Mouse (Mus musculus): ENCODE data around the gene Lgi1. TPM values are rescaled to one million over a fixed set of nuclear protein-coding genes. Genes with fewer than 3 reads are reported as not detected.
A peak's percentile ranks its signal among the peaks of the same experiment; 100 is the strongest.

Gene Lgi1
- 0.04 TPM in 1 of 2 replicates, not detected in the other for polyA plus RNA-seq (2012; rRNA removed)

- H3K27ac ChIP-seq (ENCODE audit: control insufficient read depth, insufficient read depth, low read length) = no peak within 1 kb of the TSS
- H3K4me1 ChIP-seq (replicated peaks; ENCODE audit: control insufficient read depth, insufficient read depth, low read length) = no peaks in the 10 kb centered on the region
- 8% methylated on average over 21 of the region's 21 CpGs for WGBS
- H3K27me3 ChIP-seq (ENCODE audit: control insufficient read depth, insufficient read depth, low read length) = peaks cover 5% of the 10 kb centered on the region; the same call in 1 of the 2 replicates
- TF ChIP-seq CTCF (IDR thresholded peaks at IDR 0.05; ENCODE audit: borderline replicate concordance, control insufficient read depth, extremely low read depth, insufficient read depth, low read length, poor library complexity) = no peak
- no peak for TF ChIP-seq POLR2A (IDR thresholded peaks at IDR 0.05; ENCODE audit: control insufficient read depth, extremely low read depth, insufficient read depth, low read length, poor library complexity)
- no peak for DNase-seq
- no peaks in the 10 kb centered on the region for H3K36me3 ChIP-seq (ENCODE audit: control insufficient read depth, insufficient read depth, low read length)
- no peak within 1 kb of the TSS for H3K4me3 ChIP-seq (ENCODE audit: control insufficient read depth, insufficient read depth, low read length)
Observed at GRCm38 (mm10) chr19:38264505-38265500, at the start of gene Lgi1. Gene Lgi1, plus strand, starts transcription at chr19:38264536.

- Histone ChIP-seq H3K27me3 (ENCODE audit: control insufficient read depth, insufficient read depth, low read length) (no peaks in the 10 kb centered on the region), H3K4me1 (replicated peaks; ENCODE audit: control insufficient read depth, insufficient read depth, low read length) (no peaks in the 10 kb centered on the region), H3K27ac (ENCODE audit: control insufficient read depth, insufficient read depth, low read length) (no peak overlapping the region), H3K36me3 (ENCODE audit: control insufficient read depth, insufficient read depth, low read length) (no peaks in the 10 kb centered on the region), H3K4me3 (ENCODE audit: control insufficient read depth, insufficient read depth, low read length) (no peak overlapping the region)
- no peak for DNase-seq
- no peak for TF ChIP-seq POLR2A (IDR thresholded peaks at IDR 0.05; ENCODE audit: control insufficient read depth, extremely low read depth, insufficient read depth, low read length, poor library complexity)
- 98% methylated on average over 3 of the region's 3 CpGs for WGBS
Observed at GRCm38 (mm10) chr19:38217696-38218095, 46.6 kb upstream of the Lgi1 start.

- no peaks in the 10 kb centered on the region for H3K36me3 ChIP-seq (ENCODE audit: control insufficient read depth, insufficient read depth, low read length)
- H3K4me3 ChIP-seq (ENCODE audit: control insufficient read depth, insufficient read depth, low read length) = peak overlapping the region; percentile 86
- DNase-seq = no peak
- TF ChIP-seq POLR2A (IDR thresholded peaks at IDR 0.05; ENCODE audit: control insufficient read depth, extremely low read depth, insufficient read depth, low read length, poor library complexity) (no peak), CTCF (IDR thresholded peaks at IDR 0.05; ENCODE audit: borderline replicate concordance, control insufficient read depth, extremely low read depth, insufficient read depth, low read length, poor library complexity) (no peak)
- 0 out of 2 replicates have a peak, but pooled peaks cover 2% of the 10 kb centered on the region for H3K4me1 ChIP-seq (replicated peaks; ENCODE audit: control insufficient read depth, insufficient read depth, low read length)
- WGBS = 5% methylated on average over 12 of the region's 12 CpGs
- no peaks in the 10 kb centered on the region for H3K27me3 ChIP-seq (ENCODE audit: control insufficient read depth, insufficient read depth, low read length)
- peak overlapping the region; percentile 55; the same call in 1 of the 2 replicates for H3K27ac ChIP-seq (ENCODE audit: control insufficient read depth, insufficient read depth, low read length)
Observed at GRCm38 (mm10) chr19:38223356-38223904, 40.9 kb upstream of the Lgi1 start.

- Histone ChIP-seq H3K4me1 (replicated peaks; ENCODE audit: control insufficient read depth, insufficient read depth, low read length) (0 out of 2 replicates have a peak, but pooled peaks cover 2% of the 10 kb centered on the region), H3K27me3 (ENCODE audit: control insufficient read depth, insufficient read depth, low read length) (no peaks in the 10 kb centered on the region), H3K4me3 (ENCODE audit: control insufficient read depth, insufficient read depth, low read length) (peak within 1 kb of the TSS; percentile 86), H3K36me3 (ENCODE audit: control insufficient read depth, insufficient read depth, low read length) (no peaks in the 10 kb centered on the region), H3K27ac (ENCODE audit: control insufficient read depth, insufficient read depth, low read length) (peak within 1 kb of the TSS; percentile 55)
- peak; percentile 86 for DNase-seq
- under 1% methylated on average over 49 of the region's 49 CpGs for WGBS
- TF ChIP-seq CTCF (IDR thresholded peaks at IDR 0.05; ENCODE audit: borderline replicate concordance, control insufficient read depth, extremely low read depth, insufficient read depth, low read length, poor library complexity) (0 out of 2 replicates have a peak, but pooled peaks have one; percentile 23), POLR2A (IDR thresholded peaks at IDR 0.05; ENCODE audit: control insufficient read depth, extremely low read depth, insufficient read depth, low read length, poor library complexity) (peak; percentile 68; the same call in 1 of the 2 replicates)
Observed at GRCm38 (mm10) chr19:38223905-38224684, 40.2 kb upstream of the Lgi1 start, which contains the start of gene Fra10ac1. Gene Fra10ac1, minus strand, starts transcription at chr19:38224156.

GRCm38 (mm10) chr19:38224685-38225060 is 39.7 kb upstream of the Lgi1 start:
- Histone ChIP-seq H3K27ac (ENCODE audit: control insufficient read depth, insufficient read depth, low read length) (no peak overlapping the region), H3K4me1 (replicated peaks; ENCODE audit: control insufficient read depth, insufficient read depth, low read length) (0 out of 2 replicates have a peak, but pooled peaks cover 2% of the 10 kb centered on the region), H3K4me3 (ENCODE audit: control insufficient read depth, insufficient read depth, low read length) (no peak overlapping the region), H3K36me3 (ENCODE audit: control insufficient read depth, insufficient read depth, low read length) (no peaks in the 10 kb centered on the region), H3K27me3 (ENCODE audit: control insufficient read depth, insufficient read depth, low read length) (no peaks in the 10 kb centered on the region)
- DNase-seq = no peak
- WGBS = 34% methylated on average over 9 of the region's 9 CpGs
- no peak for TF ChIP-seq POLR2A (IDR thresholded peaks at IDR 0.05; ENCODE audit: control insufficient read depth, extremely low read depth, insufficient read depth, low read length, poor library complexity)

GRCm38 (mm10) chr19:38228699-38229098 is 35.6 kb upstream of the Lgi1 start:
- no peak overlapping the region for H3K27ac ChIP-seq (ENCODE audit: control insufficient read depth, insufficient read depth, low read length)
- no peaks in the 10 kb centered on the region for H3K36me3 ChIP-seq (ENCODE audit: control insufficient read depth, insufficient read depth, low read length)
- DNase-seq = peak; percentile 16
- no peaks in the 10 kb centered on the region for H3K27me3 ChIP-seq (ENCODE audit: control insufficient read depth, insufficient read depth, low read length)
- no peak overlapping the region for H3K4me3 ChIP-seq (ENCODE audit: control insufficient read depth, insufficient read depth, low read length)
- no peak for TF ChIP-seq POLR2A (IDR thresholded peaks at IDR 0.05; ENCODE audit: control insufficient read depth, extremely low read depth, insufficient read depth, low read length, poor library complexity)
- TF ChIP-seq CTCF (IDR thresholded peaks at IDR 0.05; ENCODE audit: borderline replicate concordance, control insufficient read depth, extremely low read depth, insufficient read depth, low read length, poor library complexity) = no peak
- H3K4me1 ChIP-seq (replicated peaks; ENCODE audit: control insufficient read depth, insufficient read depth, low read length) = no peaks in the 10 kb centered on the region
- WGBS = 53% methylated on average over 2 of the region's 2 CpGs
